Mouse (Mus musculus): ENCODE results near the gene Cdc26. TPM values are rescaled to one million over a fixed set of nuclear protein-coding genes. Genes with fewer than 3 reads are reported as not detected.

The Cdc26 gene
- total and polyA plus RNA-seq, 3 experiments, result 44.1 to 148 (median 128) TPM

DNA sequence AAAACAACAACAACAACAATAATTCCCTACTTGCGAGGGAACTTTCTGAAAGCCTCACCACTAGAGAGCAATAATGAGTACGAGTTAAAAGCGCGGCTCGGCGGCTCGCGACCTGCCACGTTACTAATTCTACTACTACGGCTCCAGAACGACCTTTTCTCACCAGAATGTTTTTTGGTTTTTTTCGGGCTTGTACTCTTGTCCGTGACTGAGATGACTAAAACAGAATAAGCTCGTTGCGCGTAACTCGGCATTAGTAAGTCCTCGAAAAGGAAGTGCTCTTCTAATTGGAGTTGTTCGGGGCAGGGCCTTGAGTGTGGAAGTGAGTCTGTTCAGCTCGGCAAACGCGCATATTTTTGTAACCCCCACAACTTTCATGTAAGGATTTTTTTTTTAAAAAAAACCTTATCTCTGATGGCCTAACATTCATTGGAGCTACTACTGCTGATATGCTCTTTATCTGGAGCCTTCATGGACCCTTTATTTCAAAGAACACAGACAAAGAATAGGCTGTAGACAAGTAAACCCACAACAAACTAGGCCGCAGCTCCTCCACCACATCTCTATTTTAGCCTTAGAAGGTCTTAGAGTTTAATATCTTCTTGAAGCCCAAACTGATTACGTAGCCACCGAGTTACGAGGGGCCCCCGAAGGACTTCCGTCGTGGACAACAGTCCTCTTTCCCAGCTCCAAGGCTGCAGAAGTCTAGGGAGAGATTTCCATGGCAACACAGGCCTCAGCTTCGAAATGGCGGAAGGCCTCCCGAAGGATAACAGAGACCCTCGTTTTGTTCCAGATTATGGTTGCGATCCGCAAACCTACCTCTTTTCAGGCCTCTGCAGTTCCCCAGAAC lies 486 bp downstream of the Cdc26 start:
- Histone ChIP-seq H3K36me3 (replicated peaks) (peaks cover 65% of the 10 kb centered on the region), H3K4me1 (ENCODE audit: insufficient read depth, low read depth, low read length) (peaks cover 49% of the 10 kb centered on the region)
- ATAC-seq (ENCODE audit: extremely low read depth, insufficient number of reproducible peaks, low FRiP score, poor library complexity, severe bottlenecking), result peak; percentile 19; the same call in 1 of the 2 replicates

GRCm38 (mm10) chr4:62406133-62406532 lies 2.3 kb downstream of the Cdc26 start:
- Histone ChIP-seq H3K36me3 (replicated peaks) (peaks cover 64% of the 10 kb centered on the region), H3K9me3 (replicated peaks) (no peaks in the 10 kb centered on the region), H3K4me3 (ENCODE audit: low read depth, low read length) (peak overlapping the region; percentile 25; the same call in 1 of the 2 replicates), H3K27me3 (ENCODE audit: insufficient read depth, low read length) (no peaks in the 10 kb centered on the region), H3K4me1 (ENCODE audit: insufficient read depth, low read depth, low read length) (peaks cover 31% of the 10 kb centered on the region)
- no peak for ATAC-seq (ENCODE audit: extremely low read depth, insufficient number of reproducible peaks, low FRiP score, poor library complexity, severe bottlenecking)
- TF ChIP-seq GATA2 (IDR thresholded peaks at IDR 0.05; ENCODE audit: borderline replicate concordance, low read depth, low read length) (no peak), POLR2AphosphoS5 (IDR thresholded peaks at IDR 0.05; ENCODE audit: insufficient replicate concordance, low read depth, low read length) (no peak), TAL1 (conservative IDR thresholded peaks at IDR 0.05; ENCODE audit: low read depth, low read length) (no peak)
- no peak for DNase-seq (ENCODE audit: low spot score)

More for the DNA sequence above, 486 bp downstream of the Cdc26 start:
- peak; percentile 30 for DNase-seq (ENCODE audit: low spot score)
- no peaks in the 10 kb centered on the region for H3K9me3 ChIP-seq (replicated peaks)
- TF ChIP-seq POLR2AphosphoS5 (IDR thresholded peaks at IDR 0.05; ENCODE audit: insufficient replicate concordance, low read depth, low read length), result no peak
- TF ChIP-seq CTCF (IDR thresholded peaks at IDR 0.05; ENCODE audit: low read depth, low read length), result 0 out of 2 replicates have a peak, but pooled peaks have one; percentile 3
- peak overlapping the region; percentile 86 for H3K4me3 ChIP-seq (ENCODE audit: low read depth, low read length)
- no peaks in the 10 kb centered on the region for H3K27me3 ChIP-seq (ENCODE audit: insufficient read depth, low read length)

- ATAC-seq (ENCODE audit: extremely low read depth, insufficient number of reproducible peaks, low FRiP score, poor library complexity, severe bottlenecking), result no peak
- no peak overlapping the region for H3K4me3 ChIP-seq (ENCODE audit: low read depth, low read length)
- no peaks in the 10 kb centered on the region for H3K27me3 ChIP-seq (ENCODE audit: insufficient read depth, low read length)
- H3K9me3 ChIP-seq (replicated peaks), result no peaks in the 10 kb centered on the region
- peaks cover 20% of the 10 kb centered on the region for H3K4me1 ChIP-seq (ENCODE audit: insufficient read depth, low read depth, low read length)
- TF ChIP-seq GATA1 (IDR thresholded peaks at IDR 0.05; ENCODE audit: borderline replicate concordance, low read length) (no peak), CTCF (IDR thresholded peaks at IDR 0.05; ENCODE audit: low read depth, low read length) (no peak), POLR2AphosphoS5 (IDR thresholded peaks at IDR 0.05; ENCODE audit: insufficient replicate concordance, low read depth, low read length) (no peak), TAL1 (conservative IDR thresholded peaks at IDR 0.05; ENCODE audit: low read depth, low read length) (no peak), GATA2 (IDR thresholded peaks at IDR 0.05; ENCODE audit: borderline replicate concordance, low read depth, low read length) (no peak)
- H3K36me3 ChIP-seq (replicated peaks), result peaks cover 89% of the 10 kb centered on the region
- no peak for DNase-seq (ENCODE audit: low spot score)
Measured at GRCm38 (mm10) chr4:62398956-62399355, 9.5 kb downstream of the Cdc26 start.

DNA sequence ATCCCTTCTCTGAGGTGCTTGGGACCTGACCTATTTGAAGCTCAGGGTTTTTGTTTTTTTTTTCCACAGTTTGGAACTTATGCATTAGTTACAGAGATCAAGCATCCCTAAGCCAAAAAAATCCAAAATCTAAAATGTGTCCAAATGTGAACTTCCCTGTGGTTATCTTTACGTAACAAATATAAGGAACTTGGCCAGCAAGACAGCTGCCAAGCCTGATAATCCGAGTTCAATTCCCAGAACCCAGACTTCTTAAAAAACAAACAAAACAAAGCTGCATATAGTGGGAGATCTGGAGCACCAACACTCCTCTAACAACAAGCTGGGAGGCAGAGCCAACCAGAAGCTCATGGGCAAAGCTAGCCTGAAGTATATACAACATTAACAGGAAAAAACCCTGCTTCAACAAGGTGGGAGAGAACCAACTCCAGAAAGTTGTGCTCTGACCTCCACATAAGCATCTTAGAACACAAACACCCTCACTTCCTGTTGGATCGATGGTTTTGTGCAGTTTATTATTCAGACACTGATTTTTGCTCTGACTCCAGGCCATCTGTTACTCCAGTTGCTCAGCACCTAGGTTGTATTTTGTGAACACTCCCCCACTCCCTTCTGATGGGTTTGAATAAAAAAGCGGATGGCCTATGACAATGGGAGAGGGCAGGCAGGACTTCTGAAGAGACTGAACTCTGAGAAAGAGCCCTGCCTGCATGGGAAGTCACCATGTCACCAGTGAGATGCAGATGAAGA lies 10.7 kb downstream of the Cdc26 start:
- no peaks in the 10 kb centered on the region for H3K9me3 ChIP-seq (replicated peaks)
- no peak for ATAC-seq (ENCODE audit: extremely low read depth, insufficient number of reproducible peaks, low FRiP score, poor library complexity, severe bottlenecking)
- peaks cover 85% of the 10 kb centered on the region for H3K36me3 ChIP-seq (replicated peaks)

GRCm38 (mm10) chr4:62395806-62396205 lies 12.6 kb downstream of the Cdc26 start:
- Histone ChIP-seq H3K27me3 (ENCODE audit: insufficient read depth, low read length) (no peaks in the 10 kb centered on the region), H3K4me1 (ENCODE audit: insufficient read depth, low read depth, low read length) (peaks cover 27% of the 10 kb centered on the region), H3K4me3 (ENCODE audit: low read depth, low read length) (no peak overlapping the region), H3K36me3 (replicated peaks) (peaks cover 86% of the 10 kb centered on the region), H3K9me3 (replicated peaks) (no peaks in the 10 kb centered on the region)
- no peak for DNase-seq (ENCODE audit: low spot score)
- ATAC-seq (ENCODE audit: extremely low read depth, insufficient number of reproducible peaks, low FRiP score, poor library complexity, severe bottlenecking), result no peak
- no peak for TF ChIP-seq GATA2 (IDR thresholded peaks at IDR 0.05; ENCODE audit: borderline replicate concordance, low read depth, low read length)
- no peak for TF ChIP-seq CTCF (IDR thresholded peaks at IDR 0.05; ENCODE audit: low read depth, low read length)
- TF ChIP-seq GATA1 (IDR thresholded peaks at IDR 0.05; ENCODE audit: borderline replicate concordance, low read length), result no peak
- TF ChIP-seq TAL1 (conservative IDR thresholded peaks at IDR 0.05; ENCODE audit: low read depth, low read length), result no peak
- TF ChIP-seq POLR2AphosphoS5 (IDR thresholded peaks at IDR 0.05; ENCODE audit: insufficient replicate concordance, low read depth, low read length), result no peak

More for the DNA sequence above, 10.7 kb downstream of the Cdc26 start:
- DNase-seq (ENCODE audit: low spot score), result no peak
- no peak overlapping the region for H3K4me3 ChIP-seq (ENCODE audit: low read depth, low read length)
- no peaks in the 10 kb centered on the region for H3K27me3 ChIP-seq (ENCODE audit: insufficient read depth, low read length)
- TF ChIP-seq GATA1 (IDR thresholded peaks at IDR 0.05; ENCODE audit: borderline replicate concordance, low read length), result no peak
- peak; percentile 47; the same call in 1 of the 2 replicates for TF ChIP-seq TAL1 (conservative IDR thresholded peaks at IDR 0.05; ENCODE audit: low read depth, low read length)
- peaks cover 22% of the 10 kb centered on the region for H3K4me1 ChIP-seq (ENCODE audit: insufficient read depth, low read depth, low read length)

DNA sequence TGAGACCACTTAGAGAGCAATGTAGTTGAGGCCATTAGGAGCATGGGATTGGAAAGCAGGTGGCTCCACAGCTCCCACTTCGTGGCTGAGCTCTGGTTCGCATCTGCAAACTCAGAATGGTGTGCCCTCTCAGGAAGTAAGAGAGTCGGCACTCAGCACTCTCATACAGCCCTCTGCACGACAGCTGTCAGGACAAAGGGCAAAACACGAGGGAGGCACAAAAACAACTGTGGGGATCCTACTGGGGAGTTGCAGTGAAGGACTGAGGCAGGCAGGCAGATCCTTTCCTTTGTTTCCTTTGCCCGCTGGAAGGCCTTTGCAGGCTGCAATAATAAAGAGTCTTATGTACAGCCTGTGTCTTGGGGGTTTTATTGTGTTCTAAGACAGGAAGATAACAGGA lies 15.0 kb downstream of the Cdc26 start:
- no peak for ATAC-seq (ENCODE audit: extremely low read depth, insufficient number of reproducible peaks, low FRiP score, poor library complexity, severe bottlenecking)
- peaks cover 85% of the 10 kb centered on the region for H3K36me3 ChIP-seq (replicated peaks)

More for the DNA sequence above, 15.0 kb downstream of the Cdc26 start:
- H3K4me3 ChIP-seq (ENCODE audit: low read depth, low read length), result no peak overlapping the region
- H3K9me3 ChIP-seq (replicated peaks), result no peaks in the 10 kb centered on the region
- TF ChIP-seq POLR2AphosphoS5 (IDR thresholded peaks at IDR 0.05; ENCODE audit: insufficient replicate concordance, low read depth, low read length), result no peak
- no peak for TF ChIP-seq GATA2 (IDR thresholded peaks at IDR 0.05; ENCODE audit: borderline replicate concordance, low read depth, low read length)
- no peak for TF ChIP-seq TAL1 (conservative IDR thresholded peaks at IDR 0.05; ENCODE audit: low read depth, low read length)
- TF ChIP-seq CTCF (IDR thresholded peaks at IDR 0.05; ENCODE audit: low read depth, low read length), result no peak
- no peak for TF ChIP-seq GATA1 (IDR thresholded peaks at IDR 0.05; ENCODE audit: borderline replicate concordance, low read length)
- no peaks in the 10 kb centered on the region for H3K27me3 ChIP-seq (ENCODE audit: insufficient read depth, low read length)
- DNase-seq (ENCODE audit: low spot score), result no peak
- H3K4me1 ChIP-seq (ENCODE audit: insufficient read depth, low read depth, low read length), result peaks cover 21% of the 10 kb centered on the region
